Mouse (Mus musculus): ENCODE results near the gene Fnbp1l.

- no peak for TF ChIP-seq EP300 (IDR thresholded peaks at IDR 0.05; ENCODE audit: low read depth)
- no peak for TF ChIP-seq CTCF (IDR thresholded peaks at IDR 0.05; ENCODE audit: low read depth)
Measured at GRCm38 (mm10) chr3:122590804-122591203, 28.7 kb downstream of the Fnbp1l start.
